Mouse (Mus musculus) limb, embryonic 13.5 days (tissue): ENCODE measurements around the gene Gm20825. TPM values are rescaled to one million over a fixed set of nuclear protein-coding genes. Genes with fewer than 3 reads are reported as not detected.
"Not testable (repeated sequence)": the region's sequence is repeated elsewhere in the genome, so short reads cannot be mapped to it uniquely, and the experiment has no call there.

ENCODE experiments used
- ATAC-seq: fragments of 200-750 bp; cut with Nextera tagmentation; 2 replicates; pipeline ENCODE4 v1.8.0; 2017; ENCODE audit warnings: low read depth, moderate number of reproducible peaks, moderate TSS enrichment; ENCODE audit not compliant: low FRiP score
- H3K27ac ChIP-seq: fragments of 300-500 bp; sonication (generic); 2 replicates; pipeline ENCODE4 v1.5.1; 2015; ENCODE audit warnings: inconsistent platforms, mild to moderate bottlenecking, moderate library complexity
- H3K27me3 ChIP-seq: fragments of 300-500 bp; sonication (generic); 2 replicates; pipeline ENCODE4 v1.6.1; 2015; ENCODE audit warnings: mild to moderate bottlenecking, inconsistent platforms
- H3K36me3 ChIP-seq: fragments of 300-500 bp; sonication (generic); 2 replicates; pipeline ENCODE4 v1.6.1; 2015; ENCODE audit warnings: inconsistent platforms, mild to moderate bottlenecking, moderate library complexity
- H3K4me1 ChIP-seq: fragments of 300-500 bp; sonication (generic); 2 replicates; pipeline ENCODE4 v1.6.1; 2015; ENCODE audit warnings: inconsistent platforms
- H3K4me2 ChIP-seq: fragments of 300-500 bp; sonication (generic); replicated peaks from 2 replicates; pipeline ENCODE4 v1.6.1; 2015; ENCODE audit warnings: inconsistent platforms, mild to moderate bottlenecking, moderate library complexity
- H3K4me3 ChIP-seq: fragments of 300-500 bp; sonication (generic); 2 replicates; pipeline ENCODE4 v1.5.1; 2015; ENCODE audit warnings: moderate library complexity, mild to moderate bottlenecking, inconsistent platforms
- H3K9ac ChIP-seq: fragments of 300-500 bp; sonication (generic); 2 replicates; pipeline ENCODE4 v1.6.1; 2015; ENCODE audit warnings: mild to moderate bottlenecking, inconsistent platforms
- H3K9me3 ChIP-seq: fragments of 300-500 bp; sonication (generic); 2 replicates; pipeline ENCODE4 v1.6.1; 2016; ENCODE audit warnings: inconsistent platforms
- WGBS: fragments of 180-500 bp; shearing (Covaris S2); methylation state at CpG from one replicate; pipeline ENCODE4 v1.1.7; 2015; 5-methylcytosine and 5-hydroxymethylcytosine counted together
- polyA plus RNA-seq: library from polyadenylated mRNA; unstranded; fragments of >200 nt; fragmentation: Nextera tagmentation; extraction: Ambion mirVana; gene quantifications from 2 replicates; pipeline ENCODE4 v1.2.1, GENCODE M21; 2015

Gene Gm20825
- not detected in 2 replicates for polyA plus RNA-seq

DNA sequence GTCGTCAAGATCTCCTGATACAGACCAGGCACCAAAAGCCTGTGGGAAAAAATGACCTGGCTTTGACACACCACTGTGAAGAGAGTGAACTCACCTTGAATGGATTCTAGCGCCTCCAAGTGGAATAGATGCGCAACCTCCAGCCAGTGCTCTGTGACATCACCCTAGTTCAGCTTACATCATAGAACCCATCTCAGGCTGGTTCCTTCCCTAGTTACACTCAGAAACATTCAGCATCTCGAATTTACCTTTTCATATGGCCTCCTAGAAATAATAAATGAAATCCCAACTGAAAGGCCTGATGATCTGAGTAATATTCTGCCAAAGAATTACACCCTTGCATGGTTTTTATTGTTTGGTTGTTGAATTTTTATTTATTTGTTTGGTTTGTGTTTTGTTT, at the start of gene Gm20825:
Gene Gm20825, minus strand, starts transcription at position 101 of the 400 bp plus-strand sequence.
- H3K4me2 ChIP-seq, H3K27me3 ChIP-seq, H3K36me3 ChIP-seq, H3K9ac ChIP-seq, ATAC-seq, H3K27ac ChIP-seq, H3K4me1 ChIP-seq, H3K4me3 ChIP-seq, H3K9me3 ChIP-seq: not testable (repeated sequence)
- WGBS, result 58% methylated on average over 3 of the region's 4 CpGs

Other genes with a start within 250 kb of the Gm20825 start
- not detected in 2 replicates for gene Gm29049, start 74.3 kb downstream of the Gm20825 start, polyA plus RNA-seq
- gene Gm20824, start 186.4 kb upstream of the Gm20825 start, polyA plus RNA-seq, result not detected in 2 replicates